Mouse (Mus musculus) liver, adult 2 months (tissue): Measurements from ENCODE around the gene Zswim5.

Experiments
- CTCF ChIP-seq: fragments of 200-500 bp; IDR thresholded peaks from 2 replicates; pipeline ENCODE4 v1.5.1; 2011; ENCODE audit warnings: low read depth, low read length, control low read depth
- POLR2A ChIP-seq: fragments of 200-500 bp; IDR thresholded peaks from 2 replicates; pipeline ENCODE4 v1.6.1; 2011; ENCODE audit warnings: low read length, control low read depth; ENCODE audit not compliant: insufficient read depth; ENCODE audit errors: extremely low read depth

- TF ChIP-seq POLR2A (no peak), CTCF (no peak)
Observed at GRCm38 (mm10) chr4:116976503-116976902, 99.3 kb downstream of the Zswim5 start.
